Mouse (Mus musculus) C2C12 (cell line): ENCODE data around the gene Ncam1. TPM values are rescaled to one million over a fixed set of nuclear protein-coding genes. Genes with fewer than 3 reads are reported as not detected.

ENCODE experiments used
- H3K27me3 ChIP-seq: one replicate; pipeline ENCODE4 v1.6.1; 2011; ENCODE audit not compliant: control insufficient read depth, insufficient read depth, insufficient read length
- H3K36me3 ChIP-seq: one replicate; pipeline ENCODE4 v1.6.1; 2011; ENCODE audit not compliant: control insufficient read depth, insufficient read depth
- H3K4me3 ChIP-seq: one replicate; pipeline ENCODE4 v1.5.1; 2011; ENCODE audit warnings: mild to moderate bottlenecking, control low read depth; ENCODE audit not compliant: poor library complexity, insufficient read depth, severe bottlenecking
- H3K79me2 ChIP-seq: one replicate; pipeline ENCODE4 v1.6.1; 2011; ENCODE audit not compliant: control insufficient read depth, insufficient read depth
- H3K79me3 ChIP-seq: one replicate; pipeline ENCODE4 v1.6.1; 2011; ENCODE audit warnings: low read depth, control low read depth
- H3ac ChIP-seq: one replicate; pipeline ENCODE3; 2011; ENCODE audit warnings: low read depth; ENCODE audit not compliant: control insufficient read depth, insufficient read length
- CEBPB ChIP-seq: IDR thresholded peaks from one replicate; pipeline ENCODE4 v1.6.1; 2011; ENCODE audit warnings: low read depth, mild to moderate bottlenecking, control low read depth, moderate library complexity
- CTCF ChIP-seq: IDR thresholded peaks from one replicate; pipeline ENCODE4 v1.5.1; 2011; ENCODE audit not compliant: control insufficient read depth, insufficient read depth, insufficient read length
- FOSL1 ChIP-seq: IDR thresholded peaks from one replicate; pipeline ENCODE4 v1.8.0; 2011; ENCODE audit warnings: mild to moderate bottlenecking, low read length; ENCODE audit not compliant: poor library complexity, insufficient read depth, severe bottlenecking
- MAX ChIP-seq: IDR thresholded peaks from one replicate; pipeline ENCODE4 v1.6.1; 2011; ENCODE audit warnings: mild to moderate bottlenecking, control low read depth
- MYOD1 ChIP-seq: IDR thresholded peaks from one replicate; pipeline ENCODE4 v1.6.1; 2011; ENCODE audit warnings: low read depth; ENCODE audit not compliant: control insufficient read depth, insufficient read length
- MYOG ChIP-seq: IDR thresholded peaks from one replicate; pipeline ENCODE4 v1.6.1; 2011; ENCODE audit not compliant: control insufficient read depth, insufficient read length; ENCODE audit errors: extremely low read depth
- USF1 ChIP-seq: IDR thresholded peaks from one replicate; pipeline ENCODE4 v1.6.1; 2011; ENCODE audit warnings: low read depth, mild to moderate bottlenecking, control low read depth, moderate library complexity
- polyA plus RNA-seq: library from polyadenylated mRNA; unstranded; fragments of >200 nt; fragmentation: generic; extraction: Trizol; gene quantifications from one replicate; pipeline ENCODE4 v1.2.1, GENCODE M21; 2012; ENCODE audit warnings: missing spikeins

Ncam1 gene
- polyA plus RNA-seq, 1 experiment, result 41.5 TPM

DNA sequence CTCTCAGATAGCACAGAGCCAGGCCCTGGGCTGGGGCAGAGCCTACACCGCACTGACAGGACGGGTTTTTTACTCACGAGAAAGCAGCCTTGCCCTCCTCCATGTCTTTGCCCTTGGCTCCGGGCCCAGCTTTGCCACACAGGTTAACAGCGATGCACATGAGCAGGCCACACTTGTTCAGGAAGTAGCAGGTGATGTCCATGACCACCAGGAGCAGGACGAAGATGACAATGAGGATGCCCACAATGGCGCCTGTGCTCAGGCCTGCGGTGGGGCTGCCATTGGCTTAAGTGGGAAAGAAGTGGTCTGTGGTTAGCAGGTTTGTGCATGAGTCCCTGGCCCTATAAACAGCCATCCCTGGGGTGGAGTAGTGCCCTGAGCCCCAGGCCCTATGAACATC, 289.1 kb downstream of the Ncam1 start:
- Histone ChIP-seq H3ac (no peak overlapping the region), H3K36me3 (no peaks in the 10 kb centered on the region), H3K79me2 (no peaks in the 10 kb centered on the region), H3K79me3 (no peaks in the 10 kb centered on the region), H3K4me3 (no peak overlapping the region), H3K27me3 (no peaks in the 10 kb centered on the region)
- TF ChIP-seq FOSL1 (no peak), MAX (no peak), CEBPB (no peak), USF1 (no peak), CTCF (no peak), MYOD1 (no peak), MYOG (no peak)

DNA sequence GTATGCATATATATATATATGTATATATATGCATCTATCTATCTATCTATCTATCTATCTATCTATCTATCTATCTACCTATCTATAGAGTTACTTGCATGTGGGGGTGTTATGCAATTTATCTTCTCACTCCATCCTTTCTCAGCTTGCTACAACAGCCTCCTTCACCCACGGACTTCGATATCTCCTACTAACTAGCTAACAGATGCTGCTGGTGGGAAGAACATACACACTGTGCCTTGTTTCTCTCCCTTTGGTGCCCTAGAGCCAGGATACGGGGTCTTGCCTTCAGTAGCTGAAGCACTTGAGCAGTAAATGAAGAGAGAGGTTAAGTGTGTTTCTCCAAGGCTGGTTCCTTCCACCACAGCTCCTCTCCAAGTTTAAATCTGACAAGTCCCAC, 289.6 kb downstream of the Ncam1 start:
- Histone ChIP-seq H3K79me3 (no peaks in the 10 kb centered on the region), H3K36me3 (no peaks in the 10 kb centered on the region), H3K4me3 (no peak overlapping the region), H3ac (no peak overlapping the region), H3K27me3 (no peaks in the 10 kb centered on the region), H3K79me2 (no peaks in the 10 kb centered on the region)
- TF ChIP-seq MAX (no peak), USF1 (no peak), CTCF (no peak), MYOG (no peak), FOSL1 (no peak), CEBPB (no peak)

DNA sequence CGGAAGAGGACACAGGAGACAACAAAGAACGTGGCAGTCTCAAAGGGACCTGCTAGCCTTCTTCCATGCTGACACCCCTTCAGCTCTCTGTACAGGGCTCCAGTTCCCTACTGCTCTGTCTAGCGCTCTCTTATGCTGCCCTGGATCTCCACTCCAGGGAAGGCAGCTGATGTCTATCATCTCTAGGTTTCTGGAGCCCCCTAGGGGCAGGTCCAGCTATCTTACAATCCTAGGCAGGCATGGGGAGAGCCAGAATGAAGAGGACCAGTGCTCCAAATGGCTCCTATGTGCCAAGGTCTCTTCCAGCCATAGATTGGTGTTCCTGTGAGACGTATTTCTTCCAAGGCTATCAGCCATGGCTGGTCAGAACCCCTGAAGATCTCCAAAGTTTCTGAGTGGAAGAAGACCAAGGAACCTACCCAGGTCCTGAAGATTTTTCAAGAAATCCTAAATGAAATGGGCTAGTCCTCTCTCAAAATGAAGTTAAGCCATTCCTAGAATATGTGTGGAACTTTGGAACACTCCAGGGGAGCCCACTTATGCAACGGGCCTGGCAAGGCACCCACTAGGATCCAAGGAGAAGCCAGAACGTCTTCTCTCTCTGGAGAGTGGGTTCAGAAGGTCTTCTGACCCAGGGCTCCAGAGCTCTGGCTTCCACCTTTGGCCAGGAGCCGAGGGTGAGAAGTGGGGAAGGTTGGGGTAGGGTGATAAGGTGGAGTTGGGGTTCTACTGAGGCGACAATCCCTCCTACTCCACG, 290.7 kb downstream of the Ncam1 start:
- Histone ChIP-seq H3K27me3 (no peaks in the 10 kb centered on the region), H3ac (no peak overlapping the region), H3K79me2 (no peaks in the 10 kb centered on the region), H3K36me3 (no peaks in the 10 kb centered on the region), H3K79me3 (no peaks in the 10 kb centered on the region), H3K4me3 (no peak overlapping the region)
- TF ChIP-seq MAX (no peak), CEBPB (no peak), FOSL1 (no peak), USF1 (no peak), MYOG (no peak), CTCF (no peak), MYOD1 (no peak)

DNA sequence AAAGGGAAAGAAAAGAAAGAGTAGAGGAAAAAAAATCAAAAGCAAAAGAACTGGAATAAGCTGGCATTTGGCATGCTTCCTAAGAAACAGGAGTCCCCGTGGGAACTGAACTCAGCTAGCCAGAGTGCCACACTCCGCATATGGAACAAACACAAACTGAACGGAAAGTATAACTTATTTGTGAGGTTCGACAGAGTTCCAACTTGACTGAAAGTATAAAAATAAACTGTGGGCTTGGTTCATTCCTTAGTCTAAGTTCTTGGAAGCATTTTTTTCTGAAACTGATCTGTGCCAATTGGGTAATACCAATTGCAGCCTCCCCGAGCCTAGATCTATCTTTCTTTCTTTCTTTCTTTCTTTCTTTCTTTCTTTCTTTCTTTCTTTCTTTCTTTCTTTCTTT, 294.1 kb downstream of the Ncam1 start:
- no peaks in the 10 kb centered on the region for H3K79me3 ChIP-seq
- H3K79me2 ChIP-seq, result no peaks in the 10 kb centered on the region
- no peak overlapping the region for H3ac ChIP-seq
- no peaks in the 10 kb centered on the region for H3K27me3 ChIP-seq
- no peaks in the 10 kb centered on the region for H3K36me3 ChIP-seq
- no peak overlapping the region for H3K4me3 ChIP-seq
- TF ChIP-seq MYOG (no peak), FOSL1 (no peak), MYOD1 (no peak), CTCF (no peak), MAX (no peak), CEBPB (no peak), USF1 (no peak)

DNA sequence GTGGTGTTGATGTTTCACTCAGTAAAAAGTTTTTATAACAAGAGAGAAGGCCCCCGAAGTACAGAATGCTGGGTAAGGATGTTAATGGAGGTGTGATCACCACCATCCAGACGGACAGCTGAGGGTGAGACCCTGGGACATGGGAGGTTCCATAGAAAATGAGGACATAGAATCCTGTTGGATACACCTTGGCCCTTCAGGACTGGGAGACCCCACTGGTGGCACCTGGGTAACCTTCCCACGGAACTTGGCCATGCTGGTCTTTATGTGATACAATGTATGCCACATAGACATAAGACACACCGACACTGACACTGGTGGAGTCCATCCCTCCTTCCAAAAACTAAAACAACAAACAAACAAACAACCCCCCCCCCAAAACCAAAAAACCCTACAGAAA, 296.5 kb downstream of the Ncam1 start:
- Histone ChIP-seq H3K36me3 (no peaks in the 10 kb centered on the region), H3K27me3 (no peaks in the 10 kb centered on the region), H3K79me3 (no peaks in the 10 kb centered on the region), H3K79me2 (no peaks in the 10 kb centered on the region), H3K4me3 (no peak overlapping the region), H3ac (no peak overlapping the region)
- no peak for TF ChIP-seq CTCF
- TF ChIP-seq FOSL1, result no peak
- no peak for TF ChIP-seq MYOD1
- no peak for TF ChIP-seq CEBPB

DNA sequence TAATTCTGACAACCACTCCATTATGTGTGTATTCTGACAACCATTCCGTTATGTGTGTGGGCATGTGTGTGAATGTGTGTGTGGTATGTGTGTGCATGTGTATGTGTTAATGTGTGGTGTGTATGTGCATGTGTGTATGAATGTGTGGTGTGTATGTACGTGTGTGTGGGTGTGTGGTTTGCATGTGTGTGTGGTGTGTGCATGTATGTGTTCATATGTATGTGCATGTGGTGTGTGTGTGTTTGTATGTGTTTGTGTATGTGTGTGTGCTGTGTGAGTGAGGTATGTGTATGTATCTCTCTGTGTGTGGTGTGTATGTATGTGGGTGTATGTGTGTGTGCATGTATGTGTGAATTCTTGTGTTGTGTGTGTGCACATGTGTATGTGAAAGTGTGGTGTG, 298.8 kb downstream of the Ncam1 start:
- Histone ChIP-seq H3K79me2 (no peaks in the 10 kb centered on the region), H3K27me3 (no peaks in the 10 kb centered on the region)
- no peak for TF ChIP-seq MYOD1
- no peak for TF ChIP-seq MAX
- TF ChIP-seq USF1, result no peak
- TF ChIP-seq MYOG, result no peak
- TF ChIP-seq CTCF, result no peak
- no peak for TF ChIP-seq FOSL1
- no peak for TF ChIP-seq CEBPB

More for the DNA sequence above, 298.8 kb downstream of the Ncam1 start:
- H3K79me3 ChIP-seq, result no peaks in the 10 kb centered on the region
- no peak overlapping the region for H3K4me3 ChIP-seq
- H3ac ChIP-seq, result no peak overlapping the region
- no peaks in the 10 kb centered on the region for H3K36me3 ChIP-seq
